In genomic region chr5:91692292-91692691, GRCm38 (mm10) we compare ENCODE assay signal across 16 mouse cellular contexts.
DNase-seq lines count a peak whose midpoint lies in the region.
"Had no signal": no experiment of that assay in that cellular context is flagged by ENCODE, and none has a peak within 500 bp of the region (broad histone marks: within the 10 kb centered on the region; RNA-seq: fewer than 3 reads in every experiment).

No protein-coding gene starts in this region.

- intact Hi-C loops in gastrocnemius, postnatal 14 days (cut with DNase I; ENCODE audit: low total_unique reads) = no loop called here

- H3K4me1 ChIP-seq in midbrain, embryonic 10.5 days = peaks cover 36% of the 10 kb centered on the region

- no peak overlapping the region for H3K4me3 ChIP-seq in midbrain, embryonic 10.5 days
- H3K4me3 ChIP-seq: kidney, embryonic 15.5 days had no signal

- WGBS in midbrain, embryonic 10.5 days = 22% methylated on average over 6 of the region's 6 CpGs

- peak; percentile 9 for DNase-seq in kidney, postnatal 10 days
- DNase-seq in kidney, postnatal 25 days = no peak
- peak; percentile 45 for DNase-seq in embryo, embryonic 11 days
- DNase-seq in midbrain, embryonic 10.5 days (ENCODE audit: low spot score) = peak; percentile 56
- DNase-seq in retina, embryonic 14.5 days (ENCODE audit: low spot score) = peak; percentile 35
- no peak for DNase-seq in lung, postnatal 25 days (ENCODE audit: low spot score)
- DNase-seq in spleen, postnatal 36 days (ENCODE audit: low spot score in 2 of 2) = no peak
- no peak for DNase-seq in gastrocnemius, postnatal 14 days
- DNase-seq: heart, adult 18-20 months; heart, postnatal 4 days; lung, adult 18-20 months; lung, postnatal 36 days; right cerebral cortex, postnatal 14 days; thymus, postnatal 14 days had no signal

- no peaks in the 10 kb centered on the region for H3K36me3 ChIP-seq in midbrain, embryonic 10.5 days
- H3K36me3 ChIP-seq: kidney, embryonic 15.5 days had no signal

- no peak overlapping the region; the same call in 1 of the 2 replicates for H3K27ac ChIP-seq in midbrain, embryonic 10.5 days (replicated peaks)
- H3K27ac ChIP-seq: kidney, embryonic 15.5 days; stomach, postnatal 0 days had no signal

- H3K27me3 ChIP-seq in midbrain, embryonic 10.5 days (ENCODE audit: low read depth, poor library complexity, severe bottlenecking) = peaks cover 3% of the 10 kb centered on the region; the same call in 1 of the 2 replicates
- H3K27me3 ChIP-seq: kidney, embryonic 15.5 days had no signal

- no peaks in the 10 kb centered on the region for H3K9me3 ChIP-seq in midbrain, embryonic 10.5 days (replicated peaks)
- H3K9me3 ChIP-seq: kidney, embryonic 15.5 days had no signal

Comparison
In these comparisons a context has a peak if more than half of its experiments do, and no peak if none do; other contexts are left out.
1. DNase-seq: peak in kidney, postnatal 10 days (single experiment), embryo, embryonic 11 days (single experiment), midbrain, embryonic 10.5 days (single experiment) and retina, embryonic 14.5 days (single experiment); none in kidney, postnatal 25 days (0 of 2), lung, postnatal 25 days (single experiment), spleen, postnatal 36 days (0 of 2) and gastrocnemius, postnatal 14 days (single experiment).